Mouse (Mus musculus): ENCODE results near the gene Nipal4. TPM values are rescaled to one million over a fixed set of nuclear protein-coding genes. Genes with fewer than 3 reads are reported as not detected.

The Nipal4 gene
- 0.31 and 0.62 TPM in 2 replicates for polyA plus RNA-seq (2015; fragmentation: Nextera tagmentation; extraction: Ambion mirVana)

DNA sequence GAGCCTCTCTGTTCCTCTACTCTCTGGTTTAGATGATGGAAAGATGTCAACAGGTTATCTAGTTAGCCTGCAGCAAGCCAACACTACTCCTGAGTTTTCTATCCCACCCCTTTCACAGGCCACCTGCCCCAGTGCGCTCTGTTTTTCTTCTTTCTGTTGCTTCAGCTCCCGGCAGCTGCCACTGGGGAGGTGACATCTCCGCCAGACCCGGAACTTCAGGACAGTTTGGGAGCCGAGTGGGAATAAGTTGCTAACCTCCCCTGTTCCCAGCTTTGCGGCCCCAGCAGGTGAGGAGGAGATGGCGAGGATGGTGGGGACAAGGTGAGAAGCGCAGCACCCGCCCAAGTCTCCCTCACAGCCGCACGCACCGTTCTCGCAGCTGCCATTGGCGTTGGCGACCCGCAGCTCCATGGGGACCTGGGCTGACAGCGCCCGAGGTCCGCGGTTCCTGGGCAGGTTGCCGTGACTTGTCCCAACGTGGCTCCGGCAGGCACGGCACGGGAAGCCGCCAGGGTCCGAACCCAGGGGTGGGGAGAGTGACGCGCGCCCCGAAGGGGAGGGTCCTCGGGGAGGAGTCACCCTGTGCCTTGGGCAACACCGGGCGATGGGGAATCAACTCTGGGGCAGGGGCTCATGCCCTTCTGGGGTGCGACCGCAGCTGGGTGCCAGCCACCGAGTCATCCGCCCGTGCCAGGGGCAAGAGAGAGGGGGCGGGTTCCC, at the start of gene Nipal4:
Gene Nipal4 (minus strand): TSS at position 643 of the 720 bp plus-strand sequence.
- peak; percentile 54 for ATAC-seq (ENCODE audit: low FRiP score)
- H3K27ac ChIP-seq, result no peak within 1 kb of the TSS
- 2% methylated on average over 39 of the region's 40 CpGs for WGBS

DNA sequence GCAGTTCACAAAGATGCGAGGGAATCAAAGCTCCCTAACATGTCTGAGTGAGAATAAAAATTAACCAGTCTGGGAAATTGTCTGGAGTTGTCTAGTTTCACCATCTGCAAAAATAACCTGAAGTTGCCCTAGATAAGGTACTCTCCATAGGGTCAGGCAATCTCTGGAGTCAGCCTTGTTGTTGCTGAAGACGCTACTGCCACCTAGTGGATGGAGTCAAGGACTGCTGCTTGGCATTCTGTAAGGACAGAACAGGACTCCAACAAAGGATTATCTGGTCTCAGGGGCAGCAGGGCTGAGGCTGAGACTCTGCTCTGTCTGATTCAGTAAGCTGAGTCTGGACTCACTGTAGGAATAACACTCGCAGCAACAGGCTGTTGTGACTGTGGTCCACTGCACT, 49.0 kb upstream of the Nipal4 start:
- H3K9me3 ChIP-seq, result no peaks in the 10 kb centered on the region
- no peaks in the 10 kb centered on the region for H3K27me3 ChIP-seq
- no peak overlapping the region for H3K4me3 ChIP-seq
- H3K36me3 ChIP-seq, result peaks cover 15% of the 10 kb centered on the region
- 31% methylated on average over 3 of the region's 3 CpGs for WGBS
- H3K27ac ChIP-seq, result peak overlapping the region; percentile 71
- ATAC-seq (ENCODE audit: low FRiP score), result peak; percentile 54; the same call in 1 of the 2 replicates
- H3K4me1 ChIP-seq (replicated peaks), result peaks cover 52% of the 10 kb centered on the region
- no peak overlapping the region for H3K4me2 ChIP-seq
- no peak overlapping the region for H3K9ac ChIP-seq

More for the DNA sequence above, at the start of gene Nipal4:
- H3K9ac ChIP-seq, result peak within 1 kb of the TSS; percentile 69
- H3K4me1 ChIP-seq (replicated peaks), result peaks cover 14% of the 10 kb centered on the region
- H3K27me3 ChIP-seq, result peaks cover 22% of the 10 kb centered on the region
- H3K36me3 ChIP-seq, result no peaks in the 10 kb centered on the region
- H3K4me3 ChIP-seq, result peak within 1 kb of the TSS; percentile 44
- peak within 1 kb of the TSS; percentile 88 for H3K4me2 ChIP-seq
- H3K9me3 ChIP-seq, result no peaks in the 10 kb centered on the region

DNA sequence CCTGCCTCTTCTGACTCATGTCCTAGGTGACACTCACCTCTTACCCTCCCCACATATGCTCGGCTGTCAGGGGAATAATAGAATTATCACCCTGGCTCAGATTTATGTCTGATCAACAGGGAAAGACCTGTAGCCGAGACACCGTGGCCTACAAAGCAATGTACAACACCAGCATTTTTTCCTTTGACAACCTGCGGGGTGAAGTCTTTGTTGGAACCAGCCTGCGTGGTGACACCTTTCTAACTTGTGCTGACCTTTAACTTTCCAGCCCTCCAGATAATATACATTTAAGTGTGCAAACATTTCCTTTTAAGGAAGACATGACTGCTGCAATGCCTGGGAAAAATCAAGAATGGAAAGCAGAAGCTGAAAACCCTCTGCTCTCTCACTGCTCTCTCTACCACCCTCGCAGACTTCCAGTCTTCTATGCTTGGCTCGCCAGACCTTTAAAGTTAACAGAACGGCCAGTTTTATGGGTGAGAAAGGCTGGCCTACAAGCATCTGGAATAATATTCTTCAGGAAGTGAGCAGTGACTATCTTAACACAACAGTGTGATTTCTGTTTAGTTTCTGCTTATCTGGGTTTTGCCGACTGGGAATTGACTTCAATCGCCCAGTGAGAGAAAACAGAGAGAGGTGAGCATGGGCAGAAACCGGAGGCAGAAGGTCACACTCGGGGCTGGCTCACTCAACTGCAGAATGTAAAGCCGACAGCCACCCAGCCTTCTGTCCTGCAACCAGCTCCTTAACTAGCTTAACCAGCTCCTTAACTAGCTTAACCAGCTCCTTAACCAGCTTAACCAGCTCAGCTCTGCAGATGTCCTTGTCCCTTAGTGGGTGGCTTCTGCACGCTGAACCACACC, 48.3 kb upstream of the Nipal4 start:
- 78% methylated on average over 14 of the region's 14 CpGs for WGBS
- Histone ChIP-seq H3K9me3 (no peaks in the 10 kb centered on the region), H3K4me2 (no peak overlapping the region), H3K9ac (no peak overlapping the region), H3K27me3 (no peaks in the 10 kb centered on the region), H3K36me3 (peaks cover 13% of the 10 kb centered on the region), H3K4me3 (no peak overlapping the region), H3K27ac (peak overlapping the region; percentile 49; the same call in 1 of the 2 replicates), H3K4me1 (replicated peaks) (peaks cover 44% of the 10 kb centered on the region)
- no peak for ATAC-seq (ENCODE audit: low FRiP score)

DNA sequence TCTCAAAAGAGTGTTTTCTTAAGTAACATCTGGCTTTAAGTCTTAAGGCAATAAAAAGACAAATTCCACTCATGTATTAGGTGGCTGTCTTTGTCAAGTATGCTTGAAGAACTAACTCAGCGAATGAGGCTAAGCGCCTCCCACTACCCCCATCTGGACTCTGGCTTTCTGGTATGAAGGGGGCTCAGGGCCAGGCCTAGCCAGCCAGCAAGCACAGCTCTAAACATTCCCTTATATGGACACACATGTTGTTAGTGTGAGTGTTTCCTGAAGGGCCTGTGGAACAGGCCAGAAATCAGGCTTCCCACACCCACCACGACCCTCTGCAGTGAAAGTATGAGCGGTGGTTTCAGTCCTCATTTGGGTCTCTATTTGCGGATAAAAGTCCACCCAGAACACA, 47.5 kb upstream of the Nipal4 start:
- Histone ChIP-seq H3K27me3 (no peaks in the 10 kb centered on the region), H3K4me1 (replicated peaks) (peaks cover 37% of the 10 kb centered on the region), H3K9ac (peak overlapping the region; percentile 29; the same call in 1 of the 2 replicates), H3K4me3 (no peak overlapping the region), H3K36me3 (peaks cover 20% of the 10 kb centered on the region), H3K27ac (no peak overlapping the region), H3K9me3 (no peaks in the 10 kb centered on the region), H3K4me2 (no peak overlapping the region)
- ATAC-seq (ENCODE audit: low FRiP score), result no peak
- WGBS, result 78% methylated on average over 5 of the region's 5 CpGs

DNA sequence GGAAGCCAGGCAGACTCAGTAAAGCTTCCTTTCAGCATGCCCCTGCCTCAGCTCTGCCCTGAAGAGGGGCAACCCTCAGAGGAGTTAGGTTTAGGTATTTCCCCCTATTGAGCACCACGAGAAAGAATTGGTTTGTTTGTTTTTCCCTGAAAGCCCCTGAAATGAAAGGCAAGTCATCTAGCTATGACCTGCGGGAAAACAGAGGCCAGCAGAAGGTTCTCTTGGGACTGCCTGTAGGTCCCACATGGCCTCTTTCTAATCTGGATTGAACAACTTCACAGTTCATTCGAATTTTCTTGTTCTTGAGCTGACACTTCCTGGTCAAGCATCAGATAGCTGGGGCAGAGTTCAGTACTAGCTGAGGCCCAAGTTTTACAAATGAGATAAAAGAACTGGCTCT, 45.5 kb upstream of the Nipal4 start:
- H3K36me3 ChIP-seq, result peaks cover 38% of the 10 kb centered on the region
- WGBS, result 33% methylated on average over 3 of the region's 3 CpGs
- no peaks in the 10 kb centered on the region for H3K9me3 ChIP-seq
- no peak overlapping the region for H3K4me3 ChIP-seq
- no peak overlapping the region for H3K27ac ChIP-seq
- no peak for ATAC-seq (ENCODE audit: low FRiP score)
- H3K4me2 ChIP-seq, result no peak overlapping the region
- no peaks in the 10 kb centered on the region for H3K27me3 ChIP-seq
- peaks cover 17% of the 10 kb centered on the region for H3K4me1 ChIP-seq (replicated peaks)
- no peak overlapping the region for H3K9ac ChIP-seq

DNA sequence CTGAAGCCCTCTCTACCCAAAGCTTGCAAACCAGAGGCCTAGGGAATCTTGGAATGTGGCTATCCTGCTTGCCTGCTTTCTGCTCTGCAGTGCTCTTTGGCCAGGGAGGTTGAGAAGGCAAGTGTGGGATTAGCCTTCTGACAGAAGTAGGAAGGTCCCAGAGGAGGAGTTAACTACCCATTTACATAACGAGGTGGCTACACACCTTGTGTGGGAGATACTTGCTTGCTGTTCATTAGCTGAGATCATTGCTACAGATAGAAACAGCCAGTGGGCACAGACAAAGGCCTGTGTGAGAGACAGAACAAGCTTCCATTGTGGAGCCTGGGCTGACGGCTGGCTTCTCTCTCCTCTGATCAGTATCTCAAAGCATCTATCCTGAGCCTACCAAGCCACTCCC, 43.6 kb upstream of the Nipal4 start:
- Histone ChIP-seq H3K9ac (no peak overlapping the region), H3K4me3 (no peak overlapping the region), H3K27ac (peak overlapping the region; percentile 58), H3K4me2 (no peak overlapping the region), H3K36me3 (peaks cover 51% of the 10 kb centered on the region), H3K4me1 (replicated peaks) (peaks cover 10% of the 10 kb centered on the region; the same call in 1 of the 2 replicates), H3K27me3 (no peaks in the 10 kb centered on the region), H3K9me3 (no peaks in the 10 kb centered on the region)
- ATAC-seq (ENCODE audit: low FRiP score), result no peak
- 37% methylated on average over 2 of the region's 2 CpGs for WGBS

DNA sequence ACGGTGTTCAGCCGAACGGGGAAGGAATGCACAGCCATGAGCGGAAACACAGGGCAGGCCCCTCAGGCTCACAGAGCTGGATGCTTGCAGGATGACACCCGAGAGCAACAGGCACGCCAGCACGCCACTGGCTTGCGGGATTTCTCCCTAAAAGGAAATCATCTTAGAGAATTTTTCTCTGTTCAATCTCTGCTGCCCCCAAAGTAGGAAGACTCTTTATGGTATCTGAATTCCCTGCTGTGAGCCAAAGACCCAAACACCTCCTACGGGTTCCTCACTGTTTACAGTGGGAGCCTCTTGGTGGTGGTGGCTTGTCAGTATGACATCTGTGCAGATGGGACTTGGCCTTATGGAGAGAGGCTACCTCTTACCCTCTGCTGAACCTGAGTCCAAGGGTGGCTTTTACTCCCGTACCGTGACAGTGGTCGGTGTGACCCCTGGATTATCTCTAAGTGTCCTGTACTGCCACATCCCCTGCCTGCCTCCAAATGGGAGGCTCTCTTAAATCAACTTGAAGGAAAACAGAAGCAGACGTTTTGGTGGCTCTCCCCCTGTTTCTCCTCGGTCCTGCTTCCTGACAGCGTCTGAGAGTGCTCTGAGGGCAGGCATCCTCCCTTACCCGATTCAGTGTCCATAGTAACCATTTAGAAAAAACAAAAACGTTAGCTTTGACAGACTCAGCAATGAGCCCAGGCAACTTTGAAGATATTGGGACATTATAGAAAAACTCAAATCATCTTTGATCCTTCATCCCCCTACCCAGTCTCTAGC, 39.5 kb upstream of the Nipal4 start:
- no peak overlapping the region for H3K4me2 ChIP-seq
- no peaks in the 10 kb centered on the region for H3K27me3 ChIP-seq
- no peak overlapping the region for H3K27ac ChIP-seq
- H3K4me3 ChIP-seq, result no peak overlapping the region
- peaks cover 74% of the 10 kb centered on the region for H3K36me3 ChIP-seq
- H3K9me3 ChIP-seq, result no peaks in the 10 kb centered on the region
- no peak overlapping the region for H3K9ac ChIP-seq
- WGBS, result 73% methylated on average over 17 of the region's 17 CpGs
- ATAC-seq (ENCODE audit: low FRiP score), result no peak
- H3K4me1 ChIP-seq (replicated peaks), result 0 out of 2 replicates have a peak, but pooled peaks cover 4% of the 10 kb centered on the region

DNA sequence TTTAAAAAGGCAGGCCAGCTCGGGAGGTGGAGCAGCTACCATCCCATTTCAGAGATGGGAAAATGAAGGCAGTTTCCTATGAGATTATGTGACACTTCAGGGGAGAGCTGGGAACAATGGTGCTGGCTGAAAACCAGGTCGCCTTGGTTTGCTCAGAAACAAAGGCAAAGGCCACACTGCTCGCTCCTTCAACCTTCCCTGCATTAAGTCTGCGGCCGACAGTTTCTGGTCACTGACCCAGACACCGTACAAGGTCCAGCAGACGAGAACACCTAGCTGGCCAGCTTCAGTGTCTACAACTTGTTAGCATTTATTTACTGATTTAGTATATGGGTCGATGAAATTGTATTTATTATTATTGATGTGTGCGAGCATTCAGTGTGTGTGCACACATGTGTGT, 38.5 kb upstream of the Nipal4 start:
- H3K9me3 ChIP-seq, result no peaks in the 10 kb centered on the region
- no peaks in the 10 kb centered on the region for H3K27me3 ChIP-seq
- ATAC-seq (ENCODE audit: low FRiP score), result no peak
- H3K4me1 ChIP-seq (replicated peaks), result peaks cover 4% of the 10 kb centered on the region; the same call in 1 of the 2 replicates
- peaks cover 84% of the 10 kb centered on the region for H3K36me3 ChIP-seq
- no peak overlapping the region for H3K27ac ChIP-seq
- no peak overlapping the region for H3K9ac ChIP-seq
- WGBS, result 84% methylated on average over 9 of the region's 9 CpGs
- no peak overlapping the region for H3K4me3 ChIP-seq
- no peak overlapping the region for H3K4me2 ChIP-seq

DNA sequence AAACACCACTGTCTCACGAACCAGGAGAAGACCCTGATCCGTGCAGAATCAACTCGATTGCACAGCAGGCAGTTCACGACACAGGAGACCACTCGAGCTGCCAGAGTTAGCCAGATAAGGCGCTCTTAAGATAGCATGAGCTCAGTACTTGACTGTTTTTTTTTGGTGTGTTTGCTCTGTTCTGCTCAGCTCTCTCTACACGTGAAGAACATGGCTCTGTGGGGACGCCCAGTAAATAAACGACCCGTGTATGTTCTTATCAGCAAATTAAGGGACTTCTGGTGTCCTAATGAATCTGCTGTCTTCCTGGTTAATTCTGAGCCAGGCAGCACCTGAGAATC, 36.2 kb upstream of the Nipal4 start:
- no peak overlapping the region for H3K4me3 ChIP-seq
- ATAC-seq (ENCODE audit: low FRiP score), result no peak
- H3K27me3 ChIP-seq, result no peaks in the 10 kb centered on the region
- H3K9me3 ChIP-seq, result no peaks in the 10 kb centered on the region
- H3K36me3 ChIP-seq, result peaks cover 86% of the 10 kb centered on the region
- H3K4me1 ChIP-seq (replicated peaks), result peaks cover 4% of the 10 kb centered on the region; the same call in 1 of the 2 replicates
- 72% methylated on average over 10 of the region's 10 CpGs for WGBS
- no peak overlapping the region for H3K4me2 ChIP-seq
- no peak overlapping the region for H3K9ac ChIP-seq
- H3K27ac ChIP-seq, result no peak overlapping the region

DNA sequence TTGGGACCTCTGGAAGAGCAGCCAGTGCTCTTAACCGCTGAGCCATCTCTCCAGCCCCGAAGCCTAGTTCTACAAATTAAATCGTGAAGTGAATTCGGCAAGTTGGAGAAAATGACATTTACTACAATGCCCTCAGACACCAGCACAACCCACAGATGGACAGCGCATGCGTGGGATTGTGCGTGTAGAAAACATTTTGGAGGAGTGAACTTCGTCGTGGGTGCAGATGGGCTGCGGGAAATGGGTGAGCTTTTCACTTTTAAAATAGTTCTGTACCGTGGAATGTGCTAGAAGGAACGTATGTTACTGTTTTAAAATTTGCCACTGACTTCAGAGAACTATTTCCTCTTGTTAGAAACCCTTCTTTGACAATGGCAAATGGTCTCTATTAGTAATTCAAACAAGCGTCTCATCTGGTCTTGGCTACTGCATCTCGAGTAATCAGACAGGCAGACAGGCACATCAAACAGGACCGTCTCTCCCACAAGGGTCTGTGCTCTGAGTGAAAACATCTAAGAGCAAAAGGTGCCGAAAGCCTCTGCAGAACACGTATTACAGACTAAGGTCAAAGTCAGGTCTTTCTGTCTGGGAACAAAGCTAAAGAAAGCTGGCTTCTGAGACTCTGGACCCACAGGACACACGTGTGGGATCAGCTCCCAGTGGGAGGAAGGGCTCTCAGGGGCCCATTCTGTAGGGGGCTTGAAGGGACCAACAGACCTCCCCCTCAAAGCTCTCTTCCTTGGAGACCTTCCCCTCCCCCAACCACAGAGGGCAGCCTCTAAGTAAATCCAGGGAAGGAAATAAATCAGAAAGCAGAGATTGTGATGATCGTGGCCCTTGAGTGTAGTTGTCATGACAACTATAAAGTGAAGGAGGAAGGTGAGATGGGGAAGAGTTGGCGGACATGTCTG, 35.6 kb upstream of the Nipal4 start:
- Histone ChIP-seq H3K9ac (no peak overlapping the region), H3K4me3 (no peak overlapping the region), H3K4me2 (no peak overlapping the region), H3K4me1 (replicated peaks) (peaks cover 4% of the 10 kb centered on the region; the same call in 1 of the 2 replicates), H3K27ac (no peak overlapping the region), H3K36me3 (peaks cover 86% of the 10 kb centered on the region), H3K27me3 (no peaks in the 10 kb centered on the region), H3K9me3 (no peaks in the 10 kb centered on the region)
- no peak for ATAC-seq (ENCODE audit: low FRiP score)
- 76% methylated on average over 20 of the region's 20 CpGs for WGBS

DNA sequence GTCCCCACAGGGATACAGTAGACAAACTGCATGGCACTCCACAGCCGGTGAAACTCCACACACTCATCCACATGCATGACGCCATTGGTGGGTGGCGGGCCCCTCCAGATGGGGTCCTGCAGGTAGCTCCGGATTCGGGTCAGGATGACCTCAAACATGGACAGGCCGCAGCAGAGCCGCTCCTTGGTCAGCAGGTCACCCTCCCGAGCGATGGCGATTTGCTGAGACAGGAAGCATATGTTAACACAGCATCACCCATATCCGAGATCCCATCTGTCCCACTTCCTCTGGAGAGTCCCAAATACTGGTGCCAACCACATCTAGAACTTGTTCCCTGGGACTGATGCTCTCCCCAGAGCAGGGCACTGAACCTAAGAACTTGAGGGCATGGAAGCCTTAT, 34.4 kb upstream of the Nipal4 start:
- Histone ChIP-seq H3K4me1 (replicated peaks) (peaks cover 4% of the 10 kb centered on the region; the same call in 1 of the 2 replicates), H3K4me2 (no peak overlapping the region), H3K27ac (no peak overlapping the region), H3K36me3 (peaks cover 86% of the 10 kb centered on the region), H3K9ac (no peak overlapping the region), H3K9me3 (no peaks in the 10 kb centered on the region), H3K27me3 (no peaks in the 10 kb centered on the region), H3K4me3 (no peak overlapping the region)
- 90% methylated on average over 11 of the region's 11 CpGs for WGBS
- ATAC-seq (ENCODE audit: low FRiP score), result no peak
